Mouse (Mus musculus): ENCODE results near the gene Natd1.

DNA sequence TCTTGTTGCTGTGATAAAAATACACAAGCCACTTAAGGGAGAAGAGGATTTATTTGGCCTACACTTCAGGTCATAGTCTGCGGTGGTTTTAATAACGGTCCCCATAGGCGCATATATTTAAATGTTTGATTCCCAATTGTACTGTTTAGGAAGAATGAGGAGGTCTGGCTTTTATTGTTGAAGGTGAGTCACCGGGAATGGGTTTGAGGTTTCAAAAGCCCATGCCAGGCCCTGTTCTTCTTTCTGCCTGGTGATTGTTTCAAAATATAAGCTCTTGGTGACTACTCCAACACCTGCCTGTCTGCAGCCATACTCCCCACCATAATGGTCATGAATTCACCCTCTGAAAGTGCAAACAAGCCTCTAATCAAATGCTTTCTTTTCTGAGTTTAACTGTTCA is 34.0 kb downstream of the Natd1 start:
- no peak for TF ChIP-seq TAL1 (IDR thresholded peaks at IDR 0.05; ENCODE audit: low read length)
- no peak for TF ChIP-seq GATA1 (IDR thresholded peaks at IDR 0.05; ENCODE audit: low read length)
